Mouse (Mus musculus): ENCODE data around the gene Txnrd1. TPM values are rescaled to one million over a fixed set of nuclear protein-coding genes. Genes with fewer than 3 reads are reported as not detected.

Gene Txnrd1
- polyA plus RNA-seq, 1 experiment from 2014 or later, result 79.4 TPM

- Histone ChIP-seq H3K36me3 (ENCODE audit: control insufficient read depth, insufficient read depth, low read length) (peaks cover 21% of the 10 kb centered on the region), H3K4me1 (ENCODE audit: control insufficient read depth, insufficient read depth, low read length) (peaks cover 18% of the 10 kb centered on the region; the same call in 1 of the 2 replicates), H3K9ac (ENCODE audit: low read length) (no peak overlapping the region), H3K27ac (ENCODE audit: low read length) (no peak overlapping the region; the same call in 1 of the 2 replicates), H3K4me2 (ENCODE audit: low read depth, low read length) (no peak overlapping the region), H3K4me3 (replicated peaks; ENCODE audit: low read length) (no peak overlapping the region), H3K27me3 (ENCODE audit: control insufficient read depth, insufficient read depth, low read length) (no peaks in the 10 kb centered on the region), H3K9me3 (replicated peaks; ENCODE audit: control insufficient read depth, low read length) (no peaks in the 10 kb centered on the region)
- 84% methylated on average over 9 of the region's 9 CpGs for WGBS
- ATAC-seq (ENCODE audit: insufficient read depth, low FRiP score), result no peak
Measured at GRCm38 (mm10) chr10:82892442-82893055, 58.8 kb downstream of the Txnrd1 start.

- no peak overlapping the region for H3K9ac ChIP-seq (ENCODE audit: low read length)
- no peak overlapping the region for H3K4me3 ChIP-seq (replicated peaks; ENCODE audit: low read length)
- ATAC-seq (ENCODE audit: insufficient read depth, low FRiP score), result peak; percentile 49; the same call in 1 of the 2 replicates
- H3K27ac ChIP-seq (ENCODE audit: low read length), result peak overlapping the region; percentile 47; the same call in 1 of the 2 replicates
- no peaks in the 10 kb centered on the region for H3K27me3 ChIP-seq (ENCODE audit: control insufficient read depth, insufficient read depth, low read length)
- peaks cover 18% of the 10 kb centered on the region; the same call in 1 of the 2 replicates for H3K4me1 ChIP-seq (ENCODE audit: control insufficient read depth, insufficient read depth, low read length)
- no peaks in the 10 kb centered on the region for H3K9me3 ChIP-seq (replicated peaks; ENCODE audit: control insufficient read depth, low read length)
- WGBS, result 67% methylated on average over 18 of the region's 18 CpGs
- no peak overlapping the region for H3K4me2 ChIP-seq (ENCODE audit: low read depth, low read length)
- peaks cover 15% of the 10 kb centered on the region for H3K36me3 ChIP-seq (ENCODE audit: control insufficient read depth, insufficient read depth, low read length)
Measured at GRCm38 (mm10) chr10:82893872-82894650, 60.3 kb downstream of the Txnrd1 start.

- ATAC-seq (ENCODE audit: insufficient read depth, low FRiP score), result no peak
- H3K36me3 ChIP-seq (ENCODE audit: control insufficient read depth, insufficient read depth, low read length), result peaks cover 15% of the 10 kb centered on the region
- WGBS, result 80% methylated on average over 13 of the region's 13 CpGs
- H3K9me3 ChIP-seq (replicated peaks; ENCODE audit: control insufficient read depth, low read length), result no peaks in the 10 kb centered on the region
- H3K27me3 ChIP-seq (ENCODE audit: control insufficient read depth, insufficient read depth, low read length), result no peaks in the 10 kb centered on the region
- 0 out of 2 replicates have a peak, but pooled peaks cover 5% of the 10 kb centered on the region for H3K4me1 ChIP-seq (ENCODE audit: control insufficient read depth, insufficient read depth, low read length)
- no peak overlapping the region for H3K27ac ChIP-seq (ENCODE audit: low read length)
- H3K9ac ChIP-seq (ENCODE audit: low read length), result no peak overlapping the region
- H3K4me3 ChIP-seq (replicated peaks; ENCODE audit: low read length), result no peak overlapping the region
- no peak overlapping the region for H3K4me2 ChIP-seq (ENCODE audit: low read depth, low read length)
Measured at GRCm38 (mm10) chr10:82897936-82898335, 64.2 kb downstream of the Txnrd1 start.

GRCm38 (mm10) chr10:82898893-82899292 lies 65.1 kb downstream of the Txnrd1 start:
- no peaks in the 10 kb centered on the region for H3K27me3 ChIP-seq (ENCODE audit: control insufficient read depth, insufficient read depth, low read length)
- H3K4me1 ChIP-seq (ENCODE audit: control insufficient read depth, insufficient read depth, low read length), result 0 out of 2 replicates have a peak, but pooled peaks cover 5% of the 10 kb centered on the region
- H3K9ac ChIP-seq (ENCODE audit: low read length), result no peak overlapping the region
- peaks cover 15% of the 10 kb centered on the region for H3K36me3 ChIP-seq (ENCODE audit: control insufficient read depth, insufficient read depth, low read length)
- ATAC-seq (ENCODE audit: insufficient read depth, low FRiP score), result no peak
- H3K9me3 ChIP-seq (replicated peaks; ENCODE audit: control insufficient read depth, low read length), result no peaks in the 10 kb centered on the region
- H3K4me3 ChIP-seq (replicated peaks; ENCODE audit: low read length), result no peak overlapping the region
- no peak overlapping the region for H3K27ac ChIP-seq (ENCODE audit: low read length)
- 43% methylated on average over 7 of the region's 7 CpGs for WGBS
- no peak overlapping the region for H3K4me2 ChIP-seq (ENCODE audit: low read depth, low read length)

- 0 out of 2 replicates have a peak, but pooled peaks cover 5% of the 10 kb centered on the region for H3K4me1 ChIP-seq (ENCODE audit: control insufficient read depth, insufficient read depth, low read length)
- WGBS, result 41% methylated on average over 16 of the region's 16 CpGs
- H3K4me3 ChIP-seq (replicated peaks; ENCODE audit: low read length), result no peak overlapping the region
- H3K4me2 ChIP-seq (ENCODE audit: low read depth, low read length), result no peak overlapping the region
- no peaks in the 10 kb centered on the region for H3K9me3 ChIP-seq (replicated peaks; ENCODE audit: control insufficient read depth, low read length)
- no peak overlapping the region for H3K27ac ChIP-seq (ENCODE audit: low read length)
- H3K9ac ChIP-seq (ENCODE audit: low read length), result no peak overlapping the region
- peak; percentile 53; the same call in 1 of the 2 replicates for ATAC-seq (ENCODE audit: insufficient read depth, low FRiP score)
- H3K27me3 ChIP-seq (ENCODE audit: control insufficient read depth, insufficient read depth, low read length), result no peaks in the 10 kb centered on the region
- H3K36me3 ChIP-seq (ENCODE audit: control insufficient read depth, insufficient read depth, low read length), result peaks cover 15% of the 10 kb centered on the region
Measured at GRCm38 (mm10) chr10:82899810-82900421, 66.2 kb downstream of the Txnrd1 start.

- no peaks in the 10 kb centered on the region for H3K27me3 ChIP-seq (ENCODE audit: control insufficient read depth, insufficient read depth, low read length)
- H3K4me2 ChIP-seq (ENCODE audit: low read depth, low read length), result no peak overlapping the region
- peaks cover 15% of the 10 kb centered on the region for H3K36me3 ChIP-seq (ENCODE audit: control insufficient read depth, insufficient read depth, low read length)
- no peaks in the 10 kb centered on the region for H3K9me3 ChIP-seq (replicated peaks; ENCODE audit: control insufficient read depth, low read length)
- 38% methylated on average over 7 of the region's 7 CpGs for WGBS
- H3K9ac ChIP-seq (ENCODE audit: low read length), result no peak overlapping the region
- no peak overlapping the region for H3K4me3 ChIP-seq (replicated peaks; ENCODE audit: low read length)
- 0 out of 2 replicates have a peak, but pooled peaks cover 5% of the 10 kb centered on the region for H3K4me1 ChIP-seq (ENCODE audit: control insufficient read depth, insufficient read depth, low read length)
- ATAC-seq (ENCODE audit: insufficient read depth, low FRiP score), result no peak
- H3K27ac ChIP-seq (ENCODE audit: low read length), result no peak overlapping the region
Measured at GRCm38 (mm10) chr10:82900546-82900945, 66.8 kb downstream of the Txnrd1 start.

GRCm38 (mm10) chr10:82901436-82901835 lies 67.7 kb downstream of the Txnrd1 start:
- no peak overlapping the region for H3K4me3 ChIP-seq (replicated peaks; ENCODE audit: low read length)
- H3K27ac ChIP-seq (ENCODE audit: low read length), result no peak overlapping the region
- peaks cover 8% of the 10 kb centered on the region; the same call in 1 of the 2 replicates for H3K36me3 ChIP-seq (ENCODE audit: control insufficient read depth, insufficient read depth, low read length)
- H3K4me2 ChIP-seq (ENCODE audit: low read depth, low read length), result no peak overlapping the region
- no peak overlapping the region for H3K9ac ChIP-seq (ENCODE audit: low read length)
- 6% methylated on average over 7 of the region's 7 CpGs for WGBS
- peak; percentile 79; the same call in 1 of the 2 replicates for ATAC-seq (ENCODE audit: insufficient read depth, low FRiP score)
- 0 out of 2 replicates have a peak, but pooled peaks cover 5% of the 10 kb centered on the region for H3K4me1 ChIP-seq (ENCODE audit: control insufficient read depth, insufficient read depth, low read length)
- H3K27me3 ChIP-seq (ENCODE audit: control insufficient read depth, insufficient read depth, low read length), result no peaks in the 10 kb centered on the region
- no peaks in the 10 kb centered on the region for H3K9me3 ChIP-seq (replicated peaks; ENCODE audit: control insufficient read depth, low read length)

- Histone ChIP-seq H3K4me1 (ENCODE audit: control insufficient read depth, insufficient read depth, low read length) (no peaks in the 10 kb centered on the region), H3K4me2 (ENCODE audit: low read depth, low read length) (no peak overlapping the region), H3K9me3 (replicated peaks; ENCODE audit: control insufficient read depth, low read length) (no peaks in the 10 kb centered on the region), H3K9ac (ENCODE audit: low read length) (no peak overlapping the region), H3K27me3 (ENCODE audit: control insufficient read depth, insufficient read depth, low read length) (no peaks in the 10 kb centered on the region), H3K4me3 (replicated peaks; ENCODE audit: low read length) (no peak overlapping the region), H3K36me3 (ENCODE audit: control insufficient read depth, insufficient read depth, low read length) (no peaks in the 10 kb centered on the region), H3K27ac (ENCODE audit: low read length) (no peak overlapping the region)
- ATAC-seq (ENCODE audit: insufficient read depth, low FRiP score), result no peak
- 78% methylated on average over 7 of the region's 7 CpGs for WGBS
Measured at GRCm38 (mm10) chr10:82908526-82908925, 74.8 kb downstream of the Txnrd1 start.

GRCm38 (mm10) chr10:82909382-82909781 lies 75.6 kb downstream of the Txnrd1 start:
- H3K9me3 ChIP-seq (replicated peaks; ENCODE audit: control insufficient read depth, low read length), result no peaks in the 10 kb centered on the region
- 0 out of 2 replicates have a peak overlapping the region, but pooled peaks have one; percentile 15 for H3K4me2 ChIP-seq (ENCODE audit: low read depth, low read length)
- no peak overlapping the region for H3K27ac ChIP-seq (ENCODE audit: low read length)
- H3K4me3 ChIP-seq (replicated peaks; ENCODE audit: low read length), result no peak overlapping the region
- no peaks in the 10 kb centered on the region for H3K27me3 ChIP-seq (ENCODE audit: control insufficient read depth, insufficient read depth, low read length)
- no peak overlapping the region for H3K9ac ChIP-seq (ENCODE audit: low read length)
- no peaks in the 10 kb centered on the region for H3K4me1 ChIP-seq (ENCODE audit: control insufficient read depth, insufficient read depth, low read length)
- WGBS, result 15% methylated on average over 9 of the region's 9 CpGs
- no peaks in the 10 kb centered on the region for H3K36me3 ChIP-seq (ENCODE audit: control insufficient read depth, insufficient read depth, low read length)
- no peak for ATAC-seq (ENCODE audit: insufficient read depth, low FRiP score)

Data from stomach, embryonic 16.5 days (tissue).